Mouse (Mus musculus): Measurements from ENCODE around the gene Avpi1.
A peak's percentile ranks its signal among the peaks of the same experiment; 100 is the strongest.

DNA sequence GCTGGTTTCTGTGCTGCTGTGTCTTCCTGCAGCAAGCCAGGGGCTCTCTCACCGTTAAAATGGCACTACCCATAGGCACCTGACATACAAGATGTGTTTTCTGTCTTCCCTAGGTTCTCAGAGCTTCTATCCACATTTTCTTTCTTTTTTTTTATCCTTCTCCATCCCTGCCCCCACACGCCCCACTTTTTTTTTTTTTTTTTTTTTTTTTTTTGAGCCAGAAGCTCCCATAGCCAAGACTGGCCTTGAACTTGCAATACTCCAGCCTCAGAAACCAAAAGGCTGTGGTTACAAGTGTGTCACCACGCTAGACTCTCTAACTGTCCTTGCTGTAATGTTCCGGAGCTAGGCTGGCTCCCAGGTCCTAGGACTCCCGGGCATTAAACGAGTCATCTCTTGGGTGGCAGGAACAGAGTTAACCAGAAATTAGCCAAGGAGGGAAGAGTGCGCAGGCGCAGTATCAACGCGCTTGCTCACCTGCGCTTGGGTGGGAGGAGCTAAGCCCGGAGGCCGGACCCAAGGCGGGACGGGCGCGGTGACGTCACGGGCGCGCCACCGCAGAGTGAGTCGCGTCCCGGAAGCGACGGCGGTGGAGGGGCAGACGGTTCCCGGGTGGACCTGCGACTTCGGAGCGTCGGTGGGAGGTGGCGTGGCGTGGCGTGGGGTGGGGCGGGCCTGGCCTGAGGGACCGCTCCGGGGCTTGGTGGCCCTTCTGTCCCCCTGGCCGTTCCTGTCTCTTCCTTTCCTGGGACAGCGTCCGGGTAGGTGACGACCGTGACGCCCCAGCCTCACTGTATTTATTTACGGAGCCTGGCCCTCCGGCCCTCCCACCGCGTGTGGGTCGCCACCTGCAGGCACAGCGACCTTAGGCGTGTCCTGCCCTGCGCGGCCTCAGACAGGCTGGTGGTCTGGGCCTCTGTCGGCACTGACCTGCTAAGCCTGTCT, 41.4 kb upstream of the Avpi1 start:
- TF ChIP-seq POLR2A (IDR thresholded peaks at IDR 0.05; ENCODE audit: borderline replicate concordance, insufficient read depth, low read length) (peak; percentile 91), CTCF (IDR thresholded peaks at IDR 0.05; ENCODE audit: borderline replicate concordance, insufficient read depth, low read depth, low read length) (no peak)

All from cerebellum, adult 2 months (tissue).